Mouse (Mus musculus): Measurements from ENCODE around the gene Trim38.
"Not testable (repeated sequence)": the region's sequence is repeated elsewhere in the genome, so short reads cannot be mapped to it uniquely, and the experiment has no call there.

The Trim38 gene

DNA sequence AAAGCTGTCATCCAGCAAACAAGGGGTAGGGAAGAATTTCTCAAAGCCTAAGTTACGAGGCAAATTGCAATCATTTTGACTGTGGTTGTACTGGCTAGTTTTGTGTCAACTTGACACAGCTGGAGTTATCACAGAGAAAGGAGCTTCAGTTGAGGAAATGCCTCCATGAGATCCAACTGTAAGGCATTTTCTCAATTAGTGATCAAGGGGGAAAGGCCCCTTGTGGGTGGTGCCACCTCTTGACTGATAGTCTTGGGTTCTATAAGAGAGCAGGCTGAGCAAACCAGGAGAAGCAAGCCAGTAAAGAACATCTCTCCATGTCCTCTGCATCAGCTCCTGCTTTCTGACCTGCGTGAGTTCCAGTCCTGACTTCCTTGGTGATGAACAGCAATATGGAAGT lies at the start of gene Trim38:
TSS of gene Trim38 (plus strand) at position 301 of the 400 bp plus-strand sequence.
- DNase-seq (ENCODE audit: low read depth, low spot score): not testable (repeated sequence)

DNA sequence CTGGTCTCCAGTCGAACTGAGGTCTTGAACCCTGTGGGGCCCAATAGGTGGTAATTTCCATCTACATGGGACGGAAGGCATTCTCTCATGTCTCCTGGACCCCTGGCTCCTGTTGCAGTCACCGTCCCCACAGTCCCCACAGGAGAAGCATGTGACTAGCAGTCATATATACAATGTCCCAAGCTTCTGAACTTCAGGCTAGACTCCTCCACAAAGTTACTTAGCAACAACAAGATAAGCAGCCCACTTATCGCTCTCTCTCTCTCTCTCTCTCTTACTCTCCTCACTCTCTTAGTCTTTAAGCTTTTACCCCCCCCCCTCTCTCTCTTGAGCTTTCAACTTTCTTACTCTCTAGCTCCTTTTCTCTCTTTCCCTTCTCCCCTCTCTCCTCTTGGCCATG lies 45.5 kb upstream of the Trim38 start:
- no peak for DNase-seq (ENCODE audit: low read depth, low spot score)

DNA sequence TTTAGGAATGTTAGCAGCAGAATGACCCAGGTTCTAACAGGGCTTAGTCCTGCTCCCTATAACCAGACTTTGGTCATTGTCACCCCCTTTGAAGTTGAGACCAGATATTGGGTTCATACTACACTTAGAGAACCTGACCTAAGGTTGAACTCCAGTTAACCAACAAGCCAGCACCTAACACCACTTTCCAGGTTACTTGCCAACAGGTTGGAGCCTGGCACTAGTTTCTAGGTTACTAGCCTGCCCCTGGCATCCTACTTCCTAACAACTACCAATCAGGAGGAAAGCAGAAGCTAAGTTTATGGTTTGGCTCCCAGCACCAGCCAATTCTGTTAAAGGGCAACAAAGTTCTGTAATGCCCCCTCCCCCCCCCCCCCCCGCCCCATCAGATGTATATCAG lies 44.5 kb upstream of the Trim38 start:
- no peak for DNase-seq (ENCODE audit: low read depth, low spot score)

DNA sequence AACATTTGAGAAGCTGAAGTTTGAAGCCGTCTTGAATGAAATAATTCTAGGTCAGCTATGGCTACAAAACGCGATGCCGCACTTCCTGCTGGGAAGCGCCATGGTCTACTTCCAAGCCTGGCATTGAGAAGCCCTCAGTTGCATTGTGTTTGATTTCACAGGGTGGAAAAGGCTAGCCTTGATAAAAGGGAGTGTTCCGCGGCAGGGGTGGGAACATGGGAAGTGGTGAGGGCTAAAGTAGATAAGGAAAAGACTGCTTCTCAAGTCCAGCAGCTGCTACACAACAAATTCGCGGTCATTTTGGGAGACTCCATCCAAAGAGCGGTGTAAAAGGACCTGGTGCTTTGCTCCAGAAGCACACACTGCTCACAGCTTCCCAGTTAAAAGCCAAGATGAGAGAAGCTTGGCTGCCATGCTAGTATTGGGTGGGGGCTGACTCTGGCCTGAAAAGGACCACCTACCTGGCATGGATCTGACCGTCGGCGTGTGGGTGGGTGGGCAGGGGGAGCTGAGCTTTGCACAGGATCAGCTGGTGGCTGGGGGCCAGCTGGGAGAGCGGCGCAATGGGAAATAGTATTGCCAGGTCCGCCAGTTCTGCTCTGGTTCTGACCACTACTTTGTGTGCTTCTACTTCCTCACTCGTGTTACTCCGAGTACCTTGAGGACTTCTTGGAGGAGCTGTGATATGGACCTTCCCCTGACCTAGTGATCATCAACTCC lies 41.1 kb upstream of the Trim38 start:
- DNase-seq (ENCODE audit: low read depth, low spot score): no peak

DNA sequence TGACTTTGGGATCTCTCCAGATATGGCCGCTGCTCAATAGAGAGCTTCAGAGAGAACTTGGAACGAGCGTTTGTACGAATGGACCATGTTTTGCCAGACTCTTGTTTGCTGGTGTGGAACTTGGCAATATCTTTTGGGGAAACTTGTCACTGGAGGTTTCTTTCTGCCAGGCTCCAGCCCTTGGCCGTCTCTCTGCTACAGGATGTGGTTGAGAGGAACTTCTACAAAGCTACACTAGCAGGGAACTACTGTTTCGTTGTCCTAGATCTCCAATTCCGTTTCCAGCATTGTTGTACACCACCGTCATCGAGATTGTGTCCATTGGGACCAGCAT lies 40.6 kb upstream of the Trim38 start:
- no peak for DNase-seq (ENCODE audit: low read depth, low spot score)

DNA sequence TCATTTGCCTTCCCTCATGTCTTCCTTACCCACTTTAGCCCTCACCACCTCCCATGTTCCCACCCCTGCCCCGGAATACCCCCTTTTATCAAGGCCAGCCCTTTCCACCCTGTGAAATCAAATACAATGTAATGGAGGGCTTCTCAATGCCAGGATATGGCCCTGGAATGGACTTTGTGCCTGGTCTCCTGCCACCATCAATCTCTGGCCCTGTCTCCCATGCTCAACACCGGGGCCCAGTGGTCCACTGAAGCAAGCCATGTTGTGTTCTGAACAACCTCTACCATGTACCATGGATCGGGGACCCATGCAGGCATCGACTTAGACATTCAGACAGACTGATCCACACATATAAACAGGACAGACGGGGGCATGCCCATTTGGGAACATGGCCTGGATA lies 40.0 kb upstream of the Trim38 start:
- no peak for DNase-seq (ENCODE audit: low read depth, low spot score)

DNA sequence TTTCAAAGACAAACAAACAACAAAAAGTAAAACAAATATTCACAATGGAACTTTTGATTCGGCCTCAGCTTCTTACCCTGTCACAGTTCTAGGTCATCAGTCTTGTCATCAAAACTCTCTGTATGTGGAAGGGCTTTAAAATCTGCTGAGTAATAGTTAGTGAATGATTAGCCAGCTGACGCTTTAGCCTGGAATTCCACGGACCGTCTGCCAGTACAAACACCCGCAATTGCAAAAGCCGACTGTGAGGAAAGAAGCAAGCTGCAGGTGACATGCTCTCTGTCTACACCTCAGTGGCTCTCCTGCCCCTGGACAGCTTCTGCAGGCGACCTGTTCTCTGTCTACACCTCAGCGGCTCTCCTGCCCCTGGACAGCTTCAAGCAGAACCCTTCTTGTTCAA lies 39.2 kb upstream of the Trim38 start:
- peak; percentile 76 for DNase-seq (ENCODE audit: low read depth, low spot score)

DNA sequence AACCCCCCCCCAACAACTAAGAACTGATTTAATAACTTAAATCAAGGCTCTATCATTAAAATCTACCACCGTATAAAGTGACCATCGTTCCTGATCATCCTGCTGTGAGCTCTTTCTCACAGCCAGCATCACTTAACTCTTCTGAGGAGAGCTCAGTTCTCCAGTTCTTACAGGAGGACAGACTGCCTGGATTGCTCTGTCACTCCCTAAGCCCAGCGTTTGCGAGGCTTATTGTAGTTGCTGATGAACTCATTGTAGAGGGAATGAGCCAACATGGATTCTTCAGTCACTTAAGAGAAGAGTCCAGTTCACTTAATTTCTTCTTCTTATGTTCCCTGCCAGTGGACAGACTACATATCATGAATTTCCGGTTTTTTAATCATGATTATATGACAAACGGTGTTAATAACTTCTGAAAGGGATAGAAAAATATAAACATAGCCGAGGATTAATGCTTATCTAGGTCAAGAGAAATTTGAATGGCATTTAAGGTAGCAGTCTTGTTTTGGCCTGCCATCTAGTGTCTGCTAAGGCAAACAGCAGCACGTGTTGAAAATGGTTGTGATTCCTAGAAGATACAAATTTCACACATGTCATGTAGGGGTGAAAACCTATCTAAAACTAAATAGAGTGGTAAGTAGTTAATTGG lies 37.4 kb upstream of the Trim38 start:
- DNase-seq (ENCODE audit: low read depth, low spot score): peak; percentile 70

DNA sequence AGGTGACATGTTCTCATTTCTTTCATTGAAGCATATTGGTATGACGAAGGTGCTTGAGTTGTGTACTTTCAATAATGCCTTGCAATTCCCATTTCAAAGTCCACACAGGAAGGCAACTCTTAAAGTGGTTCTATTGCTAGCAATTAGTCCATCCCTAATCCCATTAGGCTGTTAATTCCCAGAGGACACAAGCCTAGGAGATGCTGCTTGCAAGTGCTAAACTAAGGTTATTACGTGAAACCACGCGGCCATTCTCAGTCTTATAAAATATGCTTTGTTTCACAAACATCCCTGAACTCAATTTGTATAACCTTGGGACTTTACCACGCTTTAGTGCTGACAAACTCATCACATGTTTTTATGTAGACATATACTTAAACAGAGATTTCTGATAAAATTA lies 32.6 kb upstream of the Trim38 start:
- DNase-seq (ENCODE audit: low read depth, low spot score): no peak

DNA sequence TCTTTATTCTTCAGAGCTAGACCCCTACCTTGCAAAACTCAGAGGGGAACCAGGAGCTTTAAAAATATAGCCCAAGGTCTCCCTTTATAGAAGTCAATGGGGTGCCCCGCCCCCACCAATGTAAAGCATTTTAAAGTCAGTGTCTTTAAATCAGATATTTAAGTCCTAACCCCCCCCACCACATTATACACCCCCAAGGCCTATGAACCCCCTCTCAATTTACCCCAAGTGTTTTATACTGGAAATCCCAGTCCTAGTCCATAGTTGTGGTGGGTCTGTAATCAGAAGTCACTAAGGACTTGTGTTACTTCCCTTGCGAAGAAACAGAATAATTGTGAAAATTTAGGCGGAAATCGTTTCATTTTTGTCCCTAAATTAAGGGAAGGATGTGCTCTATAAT lies 31.7 kb upstream of the Trim38 start:
- DNase-seq (ENCODE audit: low read depth, low spot score): peak; percentile 46

DNA sequence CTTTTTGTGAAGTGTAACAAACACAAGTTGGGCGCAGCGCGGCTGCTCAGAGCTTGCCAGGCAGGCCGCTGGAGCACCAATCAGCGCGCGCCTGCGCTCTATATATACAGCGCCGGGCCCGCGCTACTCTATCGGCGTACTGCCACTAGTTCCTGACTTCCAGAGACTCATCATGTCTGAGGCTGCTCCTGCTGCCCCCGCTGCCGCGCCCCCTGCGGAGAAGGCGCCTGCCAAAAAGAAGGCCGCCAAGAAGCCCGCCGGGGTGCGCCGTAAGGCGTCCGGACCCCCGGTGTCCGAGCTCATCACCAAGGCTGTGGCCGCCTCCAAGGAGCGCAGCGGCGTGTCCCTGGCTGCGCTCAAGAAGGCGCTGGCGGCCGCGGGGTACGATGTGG lies 31.0 kb upstream of the Trim38 start, which contains the start of gene Hist1h1c:
TSS of gene Hist1h1c (plus strand) at position 132 of the 392 bp plus-strand sequence.
- peak; percentile 94 for DNase-seq (ENCODE audit: low read depth, low spot score)

DNA sequence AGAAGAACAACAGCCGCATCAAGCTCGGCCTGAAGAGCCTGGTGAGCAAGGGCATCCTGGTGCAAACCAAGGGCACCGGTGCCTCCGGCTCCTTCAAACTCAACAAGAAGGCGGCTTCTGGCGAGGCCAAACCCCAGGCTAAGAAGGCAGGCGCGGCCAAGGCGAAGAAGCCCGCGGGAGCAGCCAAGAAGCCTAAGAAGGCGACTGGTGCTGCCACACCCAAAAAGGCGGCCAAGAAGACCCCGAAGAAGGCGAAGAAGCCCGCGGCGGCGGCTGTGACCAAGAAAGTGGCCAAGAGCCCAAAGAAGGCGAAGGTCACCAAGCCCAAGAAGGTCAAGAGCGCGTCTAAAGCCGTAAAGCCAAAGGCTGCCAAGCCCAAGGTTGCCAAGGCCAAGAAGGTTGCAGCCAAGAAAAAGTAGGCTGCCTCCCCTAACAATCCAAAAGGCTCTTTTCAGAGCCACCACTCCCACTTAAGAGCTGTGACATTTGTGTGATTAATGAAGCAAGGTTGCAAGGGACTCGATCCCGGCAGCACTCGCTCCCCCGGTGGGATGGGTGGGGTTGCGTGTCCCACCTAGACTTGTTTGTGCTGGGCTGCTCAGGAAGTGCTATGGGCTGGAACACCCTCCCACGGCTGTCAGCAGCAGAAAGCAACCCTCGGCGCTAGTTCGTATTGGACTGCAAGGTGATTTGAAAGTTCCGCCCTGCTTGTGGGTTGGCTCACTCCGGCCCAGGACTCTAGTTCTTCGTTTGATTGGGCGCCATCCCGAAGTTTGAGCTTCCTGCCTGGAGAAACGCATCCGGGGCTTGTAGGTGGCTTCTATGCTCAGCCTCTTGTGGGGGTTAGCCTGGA lies 30.4 kb upstream of the Trim38 start:
- peak; percentile 97 for DNase-seq (ENCODE audit: low read depth, low spot score)

DNA sequence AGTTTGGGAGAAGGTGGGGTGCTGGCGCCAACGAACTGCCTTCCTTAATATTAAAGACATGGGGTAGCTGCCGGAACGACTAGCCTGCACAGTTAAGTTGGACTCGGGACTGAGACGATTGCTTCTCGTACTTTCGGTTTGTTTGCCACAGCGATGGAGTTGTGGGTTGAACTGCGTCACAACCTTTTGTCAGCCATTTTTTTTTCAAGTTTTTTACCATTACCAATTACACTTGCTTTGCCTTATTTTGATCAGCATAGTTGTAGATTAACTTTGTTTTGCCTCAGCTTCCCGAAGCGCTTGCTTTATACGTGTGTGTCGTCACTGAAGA lies 29.8 kb upstream of the Trim38 start:
- no peak for DNase-seq (ENCODE audit: low read depth, low spot score)

DNA sequence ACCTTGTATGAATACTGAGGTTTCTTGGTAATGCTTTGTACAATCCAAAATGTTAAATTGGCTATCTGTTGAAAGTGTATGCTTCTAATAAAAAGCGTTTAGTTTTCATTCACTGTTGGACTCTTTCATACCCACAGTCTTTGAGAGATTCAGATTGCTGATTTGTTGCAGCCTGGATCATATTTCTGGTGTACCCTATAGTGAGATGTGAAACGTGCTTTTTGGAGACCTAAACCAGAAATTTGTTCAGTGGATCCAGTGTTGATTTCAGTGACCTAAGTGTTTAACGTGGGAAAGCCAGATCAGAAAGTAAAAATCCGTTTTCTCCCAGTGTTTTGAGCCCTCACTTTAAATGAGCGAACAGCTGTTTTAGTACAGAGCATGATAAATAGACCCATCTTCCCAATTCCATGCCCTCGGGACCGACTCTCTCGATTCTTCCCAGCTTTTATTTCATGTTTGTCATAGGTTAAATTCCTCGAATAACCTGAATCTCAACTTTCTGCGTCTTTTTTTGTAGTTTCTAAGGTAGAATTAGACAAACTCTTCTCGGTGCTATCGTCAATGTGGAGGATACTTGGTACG lies 29.4 kb upstream of the Trim38 start:
- DNase-seq (ENCODE audit: low read depth, low spot score): peak; percentile 55

DNA sequence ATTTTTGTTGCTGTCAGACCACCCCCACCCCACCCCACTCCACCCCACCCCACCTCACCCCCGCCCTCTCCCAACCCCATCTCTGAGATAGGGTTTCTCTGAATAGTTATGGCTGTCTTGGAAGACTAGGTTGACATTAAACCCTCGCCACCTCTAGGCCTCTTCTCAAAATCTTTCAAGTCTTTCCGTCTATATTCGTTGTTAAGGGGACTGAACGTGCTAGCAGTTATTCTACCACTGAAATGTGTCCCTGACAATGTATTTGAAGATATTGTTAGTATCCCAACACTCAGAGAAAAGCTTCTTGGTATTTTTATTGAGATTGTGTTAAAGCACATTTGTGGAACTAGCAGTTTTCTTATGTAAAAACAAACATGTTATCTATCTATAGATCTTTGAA lies 28.8 kb upstream of the Trim38 start:
- peak; percentile 34 for DNase-seq (ENCODE audit: low read depth, low spot score)

DNA sequence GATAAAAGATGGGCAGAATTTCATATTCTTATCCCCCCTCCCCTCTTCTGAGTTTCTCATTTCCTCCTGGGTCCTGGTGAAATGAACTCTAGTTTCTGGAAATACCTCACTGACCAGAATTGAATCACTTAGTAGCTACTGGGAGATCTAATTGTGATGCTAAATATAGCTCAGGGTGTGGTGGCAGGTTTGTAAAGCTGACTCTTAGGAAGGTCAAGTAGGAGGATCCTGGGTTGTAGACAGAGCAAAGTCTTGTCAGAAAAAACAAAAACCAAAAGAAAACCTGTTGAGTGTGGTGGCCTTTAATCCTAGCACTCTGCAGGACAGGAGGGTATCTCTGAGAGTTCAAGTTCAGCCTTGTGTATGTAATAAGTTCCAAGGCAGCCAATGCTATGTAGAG lies 27.7 kb upstream of the Trim38 start:
- peak; percentile 42 for DNase-seq (ENCODE audit: low read depth, low spot score)

DNA sequence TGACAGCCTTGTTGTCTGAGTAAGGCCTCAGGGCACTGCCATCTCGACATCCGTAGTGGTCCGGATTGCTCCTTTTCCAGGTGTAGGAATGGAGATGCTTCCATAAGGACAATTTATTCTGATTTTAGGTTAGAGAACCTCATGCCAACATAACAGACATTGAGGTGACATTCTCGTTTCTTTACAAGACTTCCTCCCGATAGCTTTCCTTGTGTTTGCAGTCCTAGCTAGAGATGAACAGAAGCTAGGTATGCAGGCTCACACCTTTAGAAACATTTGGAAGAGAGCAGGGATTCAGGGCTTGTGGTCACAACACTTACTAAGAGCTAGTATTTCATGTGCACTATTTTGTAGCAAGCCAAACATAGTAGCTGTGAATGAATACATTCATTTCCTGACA lies 26.5 kb upstream of the Trim38 start:
- DNase-seq (ENCODE audit: low read depth, low spot score): no peak

DNA sequence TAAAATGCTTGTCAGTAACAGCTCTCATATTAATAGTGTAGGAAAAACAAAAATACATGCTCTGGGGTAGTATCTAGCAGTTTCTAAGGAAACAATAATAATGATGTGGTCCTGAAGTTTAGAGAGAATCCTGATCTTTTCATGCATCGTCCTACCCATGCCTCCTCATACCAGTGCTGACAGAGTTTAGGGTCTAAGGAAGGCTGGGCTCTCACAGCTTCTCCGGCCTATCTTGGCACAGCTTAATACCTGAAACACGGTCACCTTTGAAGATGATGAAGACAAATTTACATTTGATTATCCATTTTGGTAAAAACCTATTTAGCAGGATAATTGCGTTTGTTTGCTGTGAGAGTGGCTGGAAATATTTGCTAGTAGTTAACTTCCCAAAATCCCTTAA lies 25.8 kb upstream of the Trim38 start:
- DNase-seq (ENCODE audit: low read depth, low spot score): peak; percentile 52

DNA sequence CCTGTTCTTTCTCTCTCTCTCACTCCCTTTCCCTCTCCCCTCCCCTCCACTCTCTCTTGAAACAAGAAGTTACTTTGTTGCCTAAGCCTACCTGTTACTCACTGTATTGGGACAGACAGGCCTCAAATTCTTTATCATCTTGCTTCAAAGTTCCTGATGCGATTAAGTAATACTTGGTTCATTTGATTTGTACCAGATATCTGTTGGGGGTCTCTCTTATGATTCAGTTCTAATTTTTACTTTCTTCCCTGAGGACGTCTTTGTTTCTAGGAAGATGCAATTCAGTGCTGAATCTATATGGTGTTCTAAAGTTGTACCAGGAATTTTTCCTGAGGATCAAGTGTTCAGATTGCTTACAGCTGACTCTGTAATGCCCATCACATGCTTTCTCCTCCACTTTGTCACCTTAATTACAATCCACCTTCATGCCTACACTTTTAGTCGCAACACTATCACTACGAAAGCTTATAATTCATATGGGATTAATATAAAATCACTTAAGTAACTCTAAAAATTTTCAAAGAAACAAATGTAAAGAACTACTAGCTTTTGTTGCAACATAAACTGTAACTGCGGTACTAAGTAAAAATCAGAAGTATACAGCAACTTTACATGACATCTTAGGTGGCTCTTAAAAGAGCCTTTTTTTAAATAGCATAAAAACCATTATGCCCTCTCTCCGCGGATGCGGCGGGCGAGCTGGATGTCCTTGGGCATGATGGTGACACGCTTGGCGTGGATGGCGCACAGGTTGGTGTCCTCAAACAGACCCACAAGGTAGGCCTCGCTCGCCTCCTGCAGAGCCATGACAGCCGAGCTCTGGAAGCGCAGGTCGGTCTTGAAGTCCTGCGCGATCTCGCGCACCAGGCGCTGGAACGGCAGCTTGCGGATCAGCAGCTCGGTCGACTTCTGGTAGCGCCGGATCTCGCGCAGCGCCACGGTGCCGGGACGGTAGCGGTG lies 25.0 kb upstream of the Trim38 start:
- DNase-seq (ENCODE audit: low read depth, low spot score): peak; percentile 73

DNA sequence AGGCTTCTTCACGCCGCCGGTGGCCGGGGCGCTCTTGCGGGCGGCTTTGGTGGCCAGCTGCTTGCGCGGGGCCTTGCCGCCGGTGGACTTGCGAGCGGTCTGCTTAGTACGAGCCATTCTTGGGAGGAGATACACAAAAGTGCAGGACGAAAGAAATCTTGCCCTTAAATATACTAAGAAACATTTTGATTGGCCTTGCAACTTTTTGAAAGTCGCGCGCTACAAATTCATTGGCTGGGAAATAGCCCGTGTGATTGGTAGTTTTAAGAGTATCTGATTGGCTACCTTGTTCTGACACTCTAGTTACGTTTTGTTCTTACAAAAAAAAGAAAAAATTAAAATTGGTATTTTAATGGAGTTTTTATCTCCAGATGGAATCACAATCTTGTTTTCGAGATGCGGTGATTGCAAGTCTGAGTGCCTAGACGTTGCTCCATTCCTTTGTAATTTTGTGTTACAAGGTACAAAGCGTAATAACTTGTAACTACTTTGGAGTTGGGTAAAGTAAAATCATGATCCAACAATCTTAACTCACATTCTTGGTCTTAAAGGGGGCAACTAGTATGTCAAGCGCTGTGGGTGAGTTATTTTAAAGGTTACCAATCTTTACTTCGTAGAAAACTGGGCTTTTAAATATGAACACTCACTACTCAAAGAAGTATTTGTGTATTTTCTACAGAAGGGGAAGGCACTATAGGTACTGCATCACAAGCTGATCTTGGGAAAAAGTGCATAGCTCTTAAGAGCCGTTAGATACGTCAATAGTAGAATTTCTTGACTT lies 24.1 kb upstream of the Trim38 start, which contains the start of gene Hist1h3c:
TSS of gene Hist1h3c (minus strand) at position 222 of the 781 bp plus-strand sequence.
- peak; percentile 94 for DNase-seq (ENCODE audit: low read depth, low spot score)

Measured in 3T3-L1 (cell line).